Mouse (Mus musculus) gastrocnemius, adult 2 months (tissue): ENCODE data around the gene Ahdc1. TPM values are rescaled to one million over a fixed set of nuclear protein-coding genes. Genes with fewer than 3 reads are reported as not detected.

Experiments
- DNase-seq: peaks from one replicate; pipeline ENCODE4 v3.0.0; 2022
- H3K27ac ChIP-seq: fragments of 200-600 bp; 2 replicates; pipeline ENCODE4 v1.8.1; 2022; ENCODE audit warnings: mild to moderate bottlenecking
- H3K4me3 ChIP-seq: fragments of 200-600 bp; 2 replicates; pipeline ENCODE4 v1.8.1; 2022; ENCODE audit warnings: mild to moderate bottlenecking, moderate library complexity
- CTCF ChIP-seq: fragments of 200-600 bp; IDR thresholded peaks from 2 replicates; pipeline ENCODE4 v1.8.1; 2022; ENCODE audit warnings: antibody characterized with exemption, mild to moderate bottlenecking, moderate library complexity
- intact Hi-C: fragments of 180-260 bp; cut with DNase I; formaldehyde crosslinking; loops from one replicate; pipeline ENCODE4 v1.15.1; 2025
- total RNA-seq, 2 experiments: library from RNA; stranded (reverse); gene quantifications; 2 replicates each; pipeline ENCODE4 v1.2.3; 2021

Gene Ahdc1
- total RNA-seq, 2 experiments from 2014 or later = 30.2 to 55.1 TPM

GRCm38 (mm10) chr4:133024969-133025685, 14.1 kb downstream of the Ahdc1 start:
- Histone ChIP-seq H3K27ac (peak overlapping the region; percentile 83), H3K4me3 (peak overlapping the region; percentile 51)
- DNase-seq = peak; percentile 83
- intact Hi-C loops = no loop called here
- TF ChIP-seq CTCF = no peak

- DNase-seq = no peak
- Histone ChIP-seq H3K4me3 (no peak overlapping the region), H3K27ac (peak overlapping the region; percentile 83)
- intact Hi-C loops = no loop called here
- TF ChIP-seq CTCF = no peak
Measured at GRCm38 (mm10) chr4:133026272-133026671, 15.2 kb downstream of the Ahdc1 start.

GRCm38 (mm10) chr4:133026826-133027375, 15.8 kb downstream of the Ahdc1 start:
- H3K27ac ChIP-seq = peak overlapping the region; percentile 83

GRCm38 (mm10) chr4:133027721-133028120, 16.7 kb downstream of the Ahdc1 start:
- DNase-seq = no peak
- intact Hi-C loops = no loop called here
- no peak for TF ChIP-seq CTCF
- Histone ChIP-seq H3K4me3 (no peak overlapping the region), H3K27ac (peak overlapping the region; percentile 83)

More at GRCm38 (mm10) chr4:133026826-133027375, 15.8 kb downstream of the Ahdc1 start:
- H3K4me3 ChIP-seq = no peak overlapping the region
- peak; percentile 49 for TF ChIP-seq CTCF
- intact Hi-C loops = no loop called here
- DNase-seq = no peak

- Histone ChIP-seq H3K27ac (peak overlapping the region; percentile 83), H3K4me3 (no peak overlapping the region)
- intact Hi-C loops = no loop called here
- no peak for DNase-seq
- no peak for TF ChIP-seq CTCF
Measured at GRCm38 (mm10) chr4:133028193-133028592, 17.1 kb downstream of the Ahdc1 start.

GRCm38 (mm10) chr4:133028875-133029274, 17.8 kb downstream of the Ahdc1 start:
- Histone ChIP-seq H3K4me3 (no peak overlapping the region), H3K27ac (peak overlapping the region; percentile 83)
- no peak for TF ChIP-seq CTCF
- DNase-seq = no peak
- intact Hi-C loops = no loop called here

GRCm38 (mm10) chr4:133032410-133033095, 21.5 kb downstream of the Ahdc1 start:
- intact Hi-C loops = no loop called here
- H3K4me3 ChIP-seq = no peak overlapping the region
- peak overlapping the region; percentile 51 for H3K27ac ChIP-seq
- no peak for DNase-seq
- no peak for TF ChIP-seq CTCF

GRCm38 (mm10) chr4:133034478-133034877, 23.4 kb downstream of the Ahdc1 start:
- peak overlapping the region; percentile 24; the same call in 1 of the 2 replicates for H3K4me3 ChIP-seq
- peak; percentile 30 for DNase-seq
- no peak for TF ChIP-seq CTCF
- H3K27ac ChIP-seq = peak overlapping the region; percentile 94
- intact Hi-C loops = no loop called here

- no peak for TF ChIP-seq CTCF
- DNase-seq = peak; percentile 69
- peak overlapping the region; percentile 94 for H3K27ac ChIP-seq
- peak overlapping the region; percentile 24; the same call in 1 of the 2 replicates for H3K4me3 ChIP-seq
- intact Hi-C loops = no loop called here
Measured at GRCm38 (mm10) chr4:133035446-133035845, 24.4 kb downstream of the Ahdc1 start.

GRCm38 (mm10) chr4:133035946-133036345, 24.9 kb downstream of the Ahdc1 start:
- Histone ChIP-seq H3K4me3 (peak overlapping the region; percentile 16; the same call in 1 of the 2 replicates), H3K27ac (peak overlapping the region; percentile 94)
- DNase-seq = no peak
- intact Hi-C loops = no loop called here
- no peak for TF ChIP-seq CTCF

GRCm38 (mm10) chr4:133037293-133037692, 26.2 kb downstream of the Ahdc1 start:
- peak overlapping the region; percentile 87 for H3K4me3 ChIP-seq
- intact Hi-C loops = no loop called here
- no peak for TF ChIP-seq CTCF
- peak; percentile 71 for DNase-seq
- H3K27ac ChIP-seq = peak overlapping the region; percentile 94

- no peak for TF ChIP-seq CTCF
- H3K4me3 ChIP-seq = peak overlapping the region; percentile 87
- H3K27ac ChIP-seq = peak overlapping the region; percentile 94
- no peak for DNase-seq
- intact Hi-C loops = loop anchor here (1.0 kb wide), 1 partner anchor 25 kb away; no protein-coding TSS in a partner anchor
Measured at GRCm38 (mm10) chr4:133037798-133038197, 26.7 kb downstream of the Ahdc1 start.
